Mouse (Mus musculus) frontal cortex, postnatal 36 days (tissue): ENCODE results near the gene Cog5.
A peak's percentile ranks its signal among the peaks of the same experiment; 100 is the strongest.

Source experiments
- DNase-seq, 2 experiments: peaks; one replicate each; pipeline ENCODE4 v3.0.0; 2022; ENCODE audit warnings: low spot score in 2 of 2

The Cog5 gene

GRCm38 (mm10) chr12:31892771-31893170, 238.1 kb downstream of the Cog5 start:
- no peak for DNase-seq

GRCm38 (mm10) chr12:31895095-31895734, 240.5 kb downstream of the Cog5 start:
- DNase-seq, result no peak

GRCm38 (mm10) chr12:31895888-31896287, 241.2 kb downstream of the Cog5 start:
- DNase-seq, result peak; percentile 66 to 68

DNA sequence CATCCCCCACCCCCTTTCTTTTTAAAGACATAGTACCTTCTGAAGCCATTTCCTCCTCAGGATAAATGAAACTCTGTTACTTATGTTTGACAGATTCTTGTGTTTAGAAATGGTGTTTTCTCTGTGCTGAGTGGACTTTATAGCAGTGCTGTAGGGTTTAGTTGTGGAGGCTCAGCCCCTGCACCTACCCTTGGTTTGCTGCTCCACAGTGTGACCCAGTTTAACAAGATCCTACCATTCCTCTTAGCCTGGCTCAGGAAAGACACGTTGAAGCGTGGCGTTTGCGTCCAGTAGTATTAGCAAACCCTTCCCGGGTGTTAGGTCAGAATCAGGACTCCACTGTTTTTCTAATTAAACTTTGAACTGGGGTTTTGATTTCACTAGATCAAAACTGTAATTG, 241.6 kb downstream of the Cog5 start:
- DNase-seq, result no peak

DNA sequence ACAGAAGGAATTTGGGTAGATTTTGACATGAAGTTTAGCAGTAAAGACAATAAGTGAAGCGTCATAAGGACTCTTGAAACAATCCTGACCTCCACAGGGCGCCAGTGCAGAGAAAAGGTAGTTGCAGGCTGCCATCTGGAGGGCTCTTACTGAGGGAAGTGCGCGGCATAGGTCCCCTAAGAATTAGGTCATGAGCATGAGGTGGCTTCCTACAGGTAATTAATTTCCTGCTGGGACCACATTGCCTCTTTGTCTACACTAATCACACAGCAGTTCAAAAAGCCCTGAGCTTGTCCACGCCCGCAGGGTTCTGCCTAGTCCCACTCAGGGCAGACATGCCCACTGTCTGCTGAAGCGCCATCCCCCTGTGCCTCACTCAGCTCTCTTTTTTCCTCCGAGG, 242.3 kb downstream of the Cog5 start:
- DNase-seq, result peak in 1 of 2 experiments; percentile 25

GRCm38 (mm10) chr12:31897456-31897855, 242.8 kb downstream of the Cog5 start:
- DNase-seq, result no peak

- DNase-seq, result no peak
These were observed 245.8 kb downstream of the Cog5 start for GRCm38 (mm10) chr12:31900391-31900914.

DNA sequence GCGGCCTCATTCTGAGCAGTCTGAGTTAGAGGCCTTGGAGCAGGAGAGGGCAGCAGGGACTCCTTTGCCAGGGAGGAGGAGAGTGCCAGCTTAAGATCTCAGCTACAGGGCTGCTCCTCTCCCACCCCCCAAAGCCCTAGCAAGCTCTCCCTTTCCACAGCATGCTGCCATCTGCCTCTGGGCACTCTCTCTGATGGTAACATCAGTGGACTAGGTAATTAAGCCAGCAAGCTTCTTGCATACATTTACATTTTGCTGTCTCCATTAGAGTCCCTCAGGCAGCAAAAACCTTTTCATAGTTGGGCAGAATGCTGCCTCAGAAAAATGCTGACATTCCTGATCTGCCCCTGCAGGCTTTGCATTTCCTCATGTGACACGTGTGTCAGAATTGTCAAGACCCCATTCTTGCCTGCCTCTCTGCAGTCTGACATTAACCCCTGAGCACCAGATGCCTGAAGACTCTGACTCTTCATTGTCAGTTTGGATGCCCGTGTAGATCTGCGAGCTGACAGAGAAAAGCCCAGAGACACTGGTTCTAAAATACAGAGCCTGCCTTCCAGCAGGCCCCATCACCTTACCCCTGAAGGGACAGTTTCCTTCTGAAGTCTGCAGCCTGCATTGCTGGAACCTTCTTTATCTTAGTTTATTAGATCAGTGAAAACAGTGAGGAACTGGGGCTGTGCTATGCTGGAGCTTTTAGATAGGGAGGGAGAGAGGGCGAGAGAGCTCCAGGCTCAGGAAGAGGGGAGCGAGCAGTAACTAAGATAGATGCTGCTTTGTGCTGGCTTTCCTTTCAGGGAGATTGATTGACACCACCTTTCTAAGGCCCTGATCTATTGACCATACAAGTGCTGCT, 251.3 kb downstream of the Cog5 start:
- DNase-seq, result peak in 1 of 2 experiments; percentile 41

DNA sequence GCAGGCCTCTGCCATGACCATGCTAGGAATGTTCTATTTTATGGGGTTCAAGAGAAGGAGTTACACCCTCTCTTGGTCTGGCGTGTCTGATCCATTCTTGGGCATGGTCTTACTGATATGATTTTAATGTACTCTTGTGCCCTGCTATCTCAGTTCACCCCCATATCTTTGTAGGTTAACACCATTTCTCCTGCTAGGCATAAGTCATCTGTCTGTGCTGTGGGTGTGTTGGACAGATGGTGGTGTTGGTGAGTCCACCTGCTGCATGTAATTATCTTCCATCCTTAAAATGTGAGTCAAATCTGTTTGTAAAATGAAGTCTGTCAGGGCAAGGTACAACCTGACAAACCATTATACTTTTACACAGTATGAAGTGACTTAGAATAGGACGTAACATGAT, 252.8 kb downstream of the Cog5 start:
- DNase-seq, result no peak

DNA sequence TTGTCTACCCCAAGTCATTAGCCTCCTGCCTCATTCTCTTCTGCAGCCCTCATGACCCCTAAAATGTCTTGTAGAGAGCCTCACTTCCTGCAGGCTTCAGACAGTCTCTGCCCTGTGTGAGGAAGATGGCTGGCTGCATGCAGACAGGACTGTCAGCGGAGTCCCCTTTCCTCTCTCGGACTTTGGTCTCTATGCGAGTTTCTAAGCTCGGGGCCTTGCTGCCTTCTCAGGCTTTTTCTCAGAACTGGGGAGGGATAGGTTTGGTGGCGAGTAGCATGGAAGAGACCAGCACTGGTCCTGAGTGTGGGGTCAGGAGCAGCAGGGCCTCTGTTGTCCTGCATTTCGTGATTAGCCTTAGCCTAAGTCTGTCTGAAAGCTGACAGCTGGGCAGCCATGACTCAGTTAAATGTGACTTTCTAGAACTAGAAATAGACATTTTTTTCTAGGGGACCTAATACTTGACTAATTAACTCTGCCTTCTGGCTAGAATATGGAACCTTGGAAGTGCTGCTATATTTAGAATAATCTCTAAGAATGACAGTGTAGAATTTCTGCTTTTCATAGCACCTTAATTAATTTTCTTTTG, 258.4 kb downstream of the Cog5 start:
- DNase-seq, result no peak

DNA sequence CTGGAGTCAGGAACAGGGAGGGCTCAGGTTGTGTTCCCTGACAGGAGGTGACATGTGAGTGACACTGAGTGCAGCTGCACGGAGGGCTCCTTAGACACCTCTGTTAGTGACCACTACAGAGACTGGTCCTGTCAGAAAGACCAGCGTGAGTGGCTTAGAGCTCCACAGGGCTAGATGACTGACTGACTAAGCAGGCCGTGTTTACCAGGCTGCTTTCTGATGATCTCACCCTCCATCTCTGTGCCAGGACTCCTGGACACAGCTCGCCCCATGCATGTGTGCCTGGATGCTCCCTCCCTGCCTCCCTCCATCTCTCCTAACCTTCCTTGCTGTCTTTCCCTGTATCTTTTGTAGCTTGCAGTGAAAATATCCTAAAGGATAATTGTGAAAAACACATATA, 258.9 kb downstream of the Cog5 start:
- no peak for DNase-seq

- no peak for DNase-seq
These were observed 262.0 kb downstream of the Cog5 start for GRCm38 (mm10) chr12:31916691-31917090.

DNA sequence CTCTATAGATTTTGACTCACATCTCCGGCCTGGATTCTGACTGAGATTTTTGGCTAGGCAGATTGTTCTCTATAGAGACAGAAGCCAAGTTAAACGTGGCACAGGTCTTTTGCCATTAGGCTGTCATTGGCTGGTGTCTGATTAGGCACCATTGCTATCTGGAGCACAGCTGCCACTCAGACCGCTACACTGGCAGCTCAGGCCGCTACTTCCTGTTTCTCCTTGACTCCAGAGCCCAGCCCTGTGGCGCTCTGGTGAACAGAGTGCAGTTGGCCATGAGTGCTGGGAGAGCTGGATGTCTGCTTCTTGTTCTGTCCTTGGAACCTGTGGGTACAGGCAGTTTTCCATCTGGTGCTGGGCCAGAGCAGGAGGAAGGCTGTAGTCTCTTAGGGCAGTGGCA, 262.6 kb downstream of the Cog5 start:
- DNase-seq, result no peak

DNA sequence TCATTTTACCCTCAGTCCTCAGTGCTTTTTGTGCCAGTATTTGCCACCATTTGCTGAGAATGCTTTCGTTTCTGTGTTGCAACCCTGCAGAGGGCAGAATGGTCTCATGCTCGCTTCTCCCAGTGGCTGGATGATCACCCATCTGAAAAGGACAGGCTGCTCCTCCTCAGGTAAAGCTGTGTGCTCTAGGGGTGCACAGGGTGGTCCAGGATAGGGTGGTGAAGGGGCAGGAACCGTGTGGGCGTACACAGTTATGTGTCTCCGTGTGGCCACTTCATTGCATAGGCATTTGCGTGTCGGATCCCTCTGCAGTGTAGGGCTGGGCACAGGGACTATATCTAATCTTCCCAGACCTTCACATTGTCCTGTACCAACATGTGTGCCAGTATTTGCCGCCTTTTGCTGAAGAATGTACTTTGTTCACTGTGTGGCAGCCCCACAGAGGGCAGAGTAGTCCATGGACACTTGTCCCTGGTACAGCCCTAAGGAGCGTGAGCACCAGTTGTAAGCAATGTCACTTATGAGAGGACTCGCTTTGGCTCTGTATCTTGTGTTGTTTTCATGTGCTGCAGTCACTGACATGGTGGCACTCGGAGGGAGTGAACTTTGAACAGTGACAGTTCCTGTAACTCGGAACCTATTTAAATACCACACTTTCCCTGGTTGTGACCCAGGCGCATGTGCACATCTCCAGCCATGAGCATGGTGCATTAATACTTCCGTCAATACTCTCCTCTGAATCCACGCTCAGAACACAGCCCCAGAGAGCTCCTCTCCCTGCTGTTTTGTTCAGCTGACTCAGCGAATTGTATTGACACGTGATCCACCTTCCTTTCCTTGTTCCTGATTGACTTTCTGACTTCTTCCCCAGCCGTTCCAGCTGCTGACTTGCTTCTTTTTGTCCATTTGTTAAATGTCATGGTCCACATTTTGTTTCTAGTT, 266.1 kb downstream of the Cog5 start:
- DNase-seq, result no peak

- no peak for DNase-seq
These were observed 269.5 kb downstream of the Cog5 start for GRCm38 (mm10) chr12:31924135-31924534.

DNA sequence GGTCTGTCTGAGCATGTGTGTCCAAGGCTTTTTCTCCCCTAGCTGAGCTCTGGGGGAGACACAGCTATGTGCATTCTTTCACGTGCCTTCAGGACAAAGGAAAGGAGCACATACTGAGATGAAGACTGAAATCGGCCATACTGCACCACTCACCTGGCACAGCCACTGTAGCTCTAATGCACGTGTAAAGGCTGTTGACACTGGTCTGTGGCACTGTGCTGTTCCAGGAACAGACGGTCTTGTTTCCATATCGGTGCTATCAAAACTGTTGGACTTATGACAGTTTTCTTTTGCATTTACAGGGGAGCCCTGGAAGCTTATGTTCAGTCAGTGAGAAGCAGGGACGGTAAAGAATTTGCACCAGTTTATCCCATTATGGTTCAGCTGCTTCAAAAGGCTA, 270.7 kb downstream of the Cog5 start:
- DNase-seq, result no peak

DNA sequence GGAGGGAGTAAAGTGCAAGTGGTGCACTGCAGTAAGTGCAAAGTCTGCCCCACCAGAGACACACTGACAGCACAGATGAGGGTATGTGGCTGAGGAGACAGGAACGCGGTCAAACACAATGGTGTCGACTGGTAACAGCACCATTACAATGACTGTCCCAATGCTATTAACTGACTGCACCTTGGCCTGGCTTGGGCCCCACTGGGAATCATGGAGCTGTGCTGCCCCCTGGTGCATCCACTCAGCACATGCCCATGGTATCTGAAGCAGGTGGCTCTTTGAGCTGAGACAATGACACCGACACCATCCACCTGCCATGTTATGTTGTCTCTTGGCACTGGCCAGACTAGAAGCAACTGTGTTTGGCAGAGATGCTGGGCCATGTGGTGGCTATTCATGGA, 272.0 kb downstream of the Cog5 start:
- DNase-seq, result peak; percentile 67

DNA sequence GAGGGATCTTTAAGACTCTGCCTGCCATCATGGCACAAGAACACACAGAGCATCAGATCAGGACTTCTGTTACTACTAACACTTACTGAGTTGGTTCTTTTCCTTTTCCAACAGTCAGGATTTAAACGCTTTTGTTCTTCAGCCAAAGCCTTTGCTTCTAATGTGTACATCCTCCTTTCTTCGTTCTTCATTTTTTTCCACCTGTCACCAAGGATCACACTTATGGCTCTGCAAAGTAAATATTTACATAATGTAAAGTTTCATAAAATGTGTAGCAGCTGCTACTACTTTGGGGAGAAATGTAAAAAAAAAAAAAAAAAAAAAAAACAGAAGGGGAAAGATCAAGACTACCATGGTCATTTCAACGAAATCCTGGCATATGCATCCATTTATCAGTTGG, 273.8 kb downstream of the Cog5 start:
- DNase-seq, result no peak

DNA sequence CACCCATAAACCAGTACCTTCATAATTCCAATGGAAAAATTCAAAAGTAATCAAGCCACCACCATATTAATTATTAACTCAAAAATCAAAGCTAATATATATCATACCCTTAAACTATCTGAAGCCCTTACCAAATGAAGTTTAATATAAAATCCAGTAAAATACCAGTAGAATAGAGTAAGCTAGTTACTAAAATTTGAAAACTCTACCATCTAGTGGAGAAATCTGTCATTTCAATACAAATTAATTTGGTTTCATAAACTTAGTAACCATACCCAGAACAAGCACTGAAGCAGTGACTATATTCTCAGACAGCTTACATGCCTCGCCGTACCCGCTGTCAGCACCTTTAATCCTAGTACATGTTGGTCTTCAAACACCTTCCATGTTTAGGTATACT, 277.1 kb downstream of the Cog5 start:
- DNase-seq, result no peak

- DNase-seq, result no peak
These were observed 282.1 kb downstream of the Cog5 start for GRCm38 (mm10) chr12:31936657-31937300.

DNA sequence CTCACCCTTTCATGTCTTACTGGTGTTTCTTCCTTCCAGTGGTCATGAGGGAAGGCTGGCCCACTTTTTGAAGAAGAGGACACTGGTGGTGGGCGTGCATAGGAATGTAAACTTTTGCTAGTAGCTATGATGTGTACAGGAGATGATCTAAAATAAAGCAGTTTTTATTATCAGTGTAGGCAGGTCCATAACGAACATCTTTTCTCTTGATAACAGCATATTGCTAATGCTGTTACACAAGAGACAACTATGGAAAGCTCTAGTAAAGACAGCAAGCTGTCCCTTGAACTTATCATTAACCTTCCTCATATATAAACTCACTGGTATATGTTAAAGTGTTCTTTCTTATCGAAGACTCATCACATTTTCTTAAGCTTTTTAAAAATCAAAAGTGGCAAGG, 282.9 kb downstream of the Cog5 start:
- DNase-seq, result no peak
